Mouse (Mus musculus) WW6 (cell line): ENCODE measurements around the gene Pllp.
A peak's percentile ranks its signal among the peaks of the same experiment; 100 is the strongest.

ENCODE experiments used
- DNase-seq: peaks from one replicate; pipeline ENCODE4 v3.0.0-alpha.2; 2013; ENCODE audit warnings: low read depth, low spot score

Pllp gene

DNA sequence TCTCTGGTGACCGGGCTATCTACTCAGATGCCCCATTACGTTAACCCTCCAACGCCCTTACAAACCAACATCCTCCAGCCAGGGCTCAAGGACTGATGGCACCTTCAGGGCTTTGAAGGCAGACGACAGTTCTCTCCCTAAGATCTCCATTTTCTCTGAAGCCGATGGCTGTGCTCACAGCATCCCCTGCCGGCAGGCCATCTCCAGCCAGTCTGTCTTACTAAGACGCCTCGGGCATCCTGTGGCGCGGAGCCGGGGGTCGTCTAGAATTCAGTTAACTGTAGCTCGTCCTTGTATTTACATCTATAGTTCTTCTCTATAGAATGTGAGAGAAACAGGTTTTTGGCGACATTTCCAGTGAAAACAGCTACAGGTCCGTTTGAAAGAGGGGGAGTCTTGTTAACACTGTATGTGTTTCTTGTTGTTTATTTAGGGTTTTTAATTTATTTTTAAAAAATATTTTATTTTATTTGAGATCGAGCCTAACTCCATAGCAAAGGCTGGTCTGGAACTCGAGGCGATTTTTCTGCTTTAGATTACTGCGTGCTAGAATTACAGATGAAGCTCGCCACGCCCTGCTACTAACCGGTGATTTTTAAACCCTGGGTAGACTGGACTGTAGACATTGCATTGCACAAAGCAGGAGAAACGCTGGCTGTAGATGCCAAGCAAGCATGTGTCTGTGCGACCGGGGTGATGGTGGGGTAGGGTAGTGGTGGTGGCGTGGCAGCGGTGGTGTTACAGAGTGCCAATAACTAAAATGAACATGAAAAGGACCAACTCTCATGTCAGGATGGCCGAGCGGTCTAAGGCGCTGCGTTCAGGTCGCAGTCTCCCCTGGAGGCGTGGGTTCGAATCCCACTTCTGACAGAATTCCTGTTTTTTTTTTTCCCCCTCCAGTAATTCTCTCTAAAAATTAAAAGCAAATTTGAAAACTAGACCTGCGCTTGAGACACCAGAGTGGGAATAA is 7.1 kb upstream of the Pllp start:
- peak; percentile 77 for DNase-seq

DNA sequence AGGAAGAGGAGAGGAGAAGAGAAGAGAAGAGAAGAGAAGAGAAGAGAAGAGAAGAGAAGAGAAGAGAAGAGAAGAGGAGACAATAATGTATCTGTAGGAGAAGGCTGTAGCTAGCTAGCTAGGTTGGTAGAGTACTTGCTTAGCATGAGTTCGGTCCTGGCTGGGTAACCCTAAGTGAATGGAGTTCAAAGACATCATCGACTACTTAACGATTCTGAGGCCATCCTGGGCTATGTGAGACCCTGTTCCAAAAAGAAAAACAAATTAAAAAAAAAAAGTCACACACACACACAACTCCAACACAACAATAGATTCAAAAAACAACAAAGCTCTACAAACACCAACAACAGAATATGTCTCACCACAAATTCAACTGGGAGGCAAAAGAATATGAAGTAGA is 6.1 kb upstream of the Pllp start:
- no peak for DNase-seq

DNA sequence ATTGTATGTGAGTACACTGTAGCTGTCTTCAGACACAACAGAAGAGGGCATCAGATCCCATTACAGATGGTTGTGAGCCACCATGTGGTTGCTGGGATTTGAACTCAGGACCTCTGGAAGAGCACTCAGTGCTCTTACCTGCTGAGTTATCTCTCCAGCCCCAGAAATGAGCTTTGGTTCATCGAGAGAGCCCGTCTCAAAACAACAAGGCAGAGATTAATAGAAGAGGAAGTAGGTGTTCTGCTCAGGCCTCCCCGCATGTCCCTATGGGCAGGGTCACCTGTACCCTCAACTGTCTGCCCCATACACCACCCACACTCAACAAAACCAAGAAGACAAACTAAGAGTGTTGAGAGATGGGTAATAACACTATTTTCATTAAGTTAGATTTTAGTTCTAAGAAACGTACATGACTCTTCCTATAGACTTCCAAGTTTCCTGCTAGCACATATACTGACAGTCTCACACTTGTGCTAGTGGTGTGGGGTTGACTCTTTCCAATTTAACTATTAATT is 4.4 kb upstream of the Pllp start:
- no peak for DNase-seq

DNA sequence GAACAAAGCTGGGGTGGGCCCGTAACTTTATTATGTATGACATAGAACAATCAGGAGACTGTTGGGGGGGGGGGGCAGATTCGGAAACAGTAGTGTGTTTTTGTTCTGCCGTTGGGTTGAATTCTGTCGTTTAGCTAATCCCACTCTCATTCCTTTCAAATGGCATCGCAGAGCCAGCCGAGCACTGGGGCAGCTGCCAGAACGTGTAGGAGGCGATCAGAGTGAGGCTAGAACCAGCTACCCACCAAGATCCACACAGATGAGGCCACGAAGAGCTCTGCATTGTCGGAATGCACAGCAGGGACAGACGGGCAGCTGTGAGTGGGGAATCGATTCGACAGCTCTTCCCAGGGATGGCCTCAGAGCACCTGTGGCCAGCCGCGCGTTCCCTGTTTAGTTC is 3.3 kb upstream of the Pllp start:
- DNase-seq = no peak

DNA sequence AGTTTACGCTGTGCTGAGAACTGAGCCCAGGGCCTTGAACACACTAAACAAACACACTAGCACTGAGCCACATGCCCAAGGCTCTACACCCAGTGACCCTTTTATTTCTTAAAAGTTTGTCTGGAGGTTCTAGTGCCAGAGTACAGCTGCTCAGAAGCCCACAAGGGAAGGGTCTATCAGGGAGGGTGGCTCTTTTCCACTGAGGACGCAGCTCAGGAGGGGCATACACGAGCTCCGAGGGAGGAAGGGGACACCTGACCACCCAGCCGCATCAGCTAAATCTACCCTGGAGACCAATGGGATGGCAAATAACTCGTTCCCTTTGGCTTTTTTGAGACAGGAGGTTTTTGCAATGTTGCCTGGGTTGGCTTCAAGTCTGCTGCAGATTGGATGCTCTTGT is 1.9 kb upstream of the Pllp start:
- no peak for DNase-seq

DNA sequence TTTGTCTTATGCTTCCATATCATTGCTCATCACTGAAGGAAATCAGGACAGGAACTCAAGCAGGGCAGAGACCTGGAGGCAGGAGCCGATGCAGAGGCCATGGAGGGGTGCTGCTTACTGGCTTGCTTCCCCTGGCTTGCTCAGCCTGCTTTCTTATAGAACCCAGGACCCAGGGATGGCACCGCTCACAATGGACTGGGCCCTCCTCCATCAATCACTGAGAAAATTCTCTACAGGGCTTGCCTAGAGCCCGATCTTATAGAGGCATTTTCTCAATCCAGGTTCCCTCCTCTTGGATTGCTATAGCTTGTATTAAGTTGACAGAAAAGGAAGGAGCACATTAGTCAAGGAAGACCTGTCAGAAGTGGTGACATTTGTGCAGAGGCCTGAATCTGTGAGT is 488 bp upstream of the Pllp start:
- no peak for DNase-seq

DNA sequence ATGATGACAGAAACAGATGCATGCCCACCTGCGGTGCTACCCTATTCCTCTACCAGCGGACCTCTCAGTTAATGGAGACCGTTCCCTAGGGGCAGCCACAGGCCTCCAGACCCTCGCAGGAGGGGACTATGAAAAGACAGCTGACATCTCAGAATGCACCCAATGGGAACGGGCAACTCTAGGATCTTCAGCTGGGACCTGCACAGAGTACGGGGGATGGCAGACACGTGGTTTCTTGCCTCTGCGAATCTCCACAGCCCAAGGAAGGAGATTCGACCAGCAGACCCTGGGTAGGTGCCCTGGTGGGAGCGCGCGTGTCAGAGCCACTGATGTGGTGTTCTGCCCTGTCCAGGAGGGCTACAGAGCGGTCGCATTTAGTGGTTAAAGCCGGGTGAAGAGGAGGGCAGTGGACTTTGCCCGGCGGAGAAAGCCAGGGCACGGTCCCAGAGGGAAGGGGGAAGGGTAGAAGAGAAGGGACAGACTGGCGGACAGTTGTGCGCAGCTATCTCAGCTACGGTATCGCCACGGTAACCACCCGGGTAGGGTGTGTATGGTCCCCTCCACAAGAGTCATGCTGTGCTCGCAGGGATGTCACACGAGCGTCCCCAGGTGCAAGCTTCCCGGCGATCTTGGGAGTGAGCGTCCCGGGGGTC is 611 bp downstream of the Pllp start:
- DNase-seq = no peak

DNA sequence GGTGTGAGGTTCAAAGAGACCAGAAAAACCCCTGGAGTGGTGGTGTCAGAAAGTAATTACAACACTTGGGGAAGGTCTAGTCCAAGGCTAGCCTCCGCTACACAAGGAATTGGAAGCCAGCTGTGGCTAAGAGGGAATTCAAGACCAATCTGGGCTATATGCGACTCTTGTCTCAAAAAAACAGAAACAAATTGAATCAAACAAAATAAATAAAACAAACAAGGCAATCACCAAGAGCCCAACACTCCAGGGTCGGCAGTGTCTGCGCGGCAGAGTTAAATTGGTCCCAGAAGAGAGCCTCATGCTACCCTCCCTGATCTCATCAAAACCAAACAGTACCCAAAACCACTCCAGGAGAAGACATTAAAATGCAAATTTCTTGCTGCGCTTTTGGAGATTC is 1.4 kb downstream of the Pllp start:
- DNase-seq = no peak

DNA sequence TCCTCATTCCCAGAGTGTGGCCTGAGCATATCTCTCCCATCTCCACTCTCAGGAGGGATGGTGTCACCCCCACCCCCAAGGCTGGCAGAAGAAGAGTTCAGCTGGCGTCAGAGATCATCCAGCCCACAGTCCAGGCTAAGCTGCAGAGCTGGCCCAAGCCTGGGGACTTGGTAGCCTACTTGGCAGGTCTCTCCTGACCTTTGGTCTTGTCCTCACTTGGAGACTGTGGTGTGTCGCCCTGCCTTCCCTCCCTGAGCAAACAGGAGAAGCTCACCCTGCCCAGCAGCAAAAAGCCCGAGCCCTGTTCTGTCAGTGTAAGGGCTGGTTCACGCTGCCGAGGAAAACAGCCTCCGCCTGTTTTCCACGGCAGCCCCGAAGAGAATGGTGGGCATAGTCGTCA is 10.1 kb downstream of the Pllp start:
- DNase-seq = no peak

DNA sequence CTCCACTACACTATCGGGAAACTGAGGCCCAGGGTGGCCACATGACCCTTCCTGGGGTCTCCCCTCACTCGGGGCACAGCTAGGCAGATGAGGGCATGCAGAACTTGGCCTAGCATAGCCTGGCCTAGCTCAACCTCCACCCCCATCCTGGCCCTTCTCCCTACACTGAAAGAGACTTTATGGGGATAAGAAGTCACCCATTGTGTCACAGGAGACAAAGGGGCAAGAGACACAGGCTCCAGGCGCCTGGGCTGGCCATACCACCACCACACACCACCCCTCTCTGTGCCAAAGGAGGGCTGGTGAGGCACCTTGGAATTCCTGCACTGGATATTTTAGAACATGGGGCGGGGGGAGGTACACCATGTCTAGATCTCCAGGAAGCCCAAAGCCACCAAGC is 11.8 kb downstream of the Pllp start:
- no peak for DNase-seq

DNA sequence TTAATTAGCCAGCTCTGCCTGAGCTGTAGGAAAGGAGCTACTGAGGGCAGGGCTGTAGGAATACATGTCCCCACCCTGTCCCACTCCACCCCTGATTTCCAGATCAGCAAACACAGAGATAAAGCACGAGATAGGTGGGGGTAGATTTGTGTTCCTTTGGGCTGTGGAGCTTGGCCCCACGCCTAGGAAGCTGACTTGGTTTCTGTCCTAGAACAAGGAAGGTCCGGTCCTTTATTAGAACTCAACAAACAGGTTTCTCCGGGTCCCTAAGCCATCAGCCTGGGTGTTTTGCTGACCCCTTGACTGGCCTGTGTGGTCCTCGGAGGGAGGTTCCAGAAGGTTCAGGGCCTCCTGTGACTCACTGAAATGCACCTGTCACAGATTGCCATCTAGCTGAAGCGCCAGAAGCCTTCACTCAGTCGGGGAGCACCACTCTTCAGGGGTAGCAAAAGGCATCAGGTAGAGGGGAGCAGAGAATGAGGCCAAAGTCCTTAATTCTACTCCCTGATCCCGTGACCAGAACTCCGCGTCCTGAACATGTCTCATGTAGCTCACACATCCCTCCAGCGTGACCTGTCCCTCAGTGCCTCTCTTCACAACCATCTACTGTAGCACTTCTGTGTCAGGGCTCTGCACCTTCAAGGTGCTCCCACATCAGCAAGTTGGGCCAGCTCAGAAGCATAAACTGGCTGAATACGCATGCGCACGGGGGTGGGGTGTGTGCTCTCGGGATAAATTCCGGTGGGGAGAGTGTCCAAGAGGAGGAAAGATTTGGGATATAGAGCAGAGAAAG is 13.2 kb downstream of the Pllp start:
- no peak for DNase-seq

DNA sequence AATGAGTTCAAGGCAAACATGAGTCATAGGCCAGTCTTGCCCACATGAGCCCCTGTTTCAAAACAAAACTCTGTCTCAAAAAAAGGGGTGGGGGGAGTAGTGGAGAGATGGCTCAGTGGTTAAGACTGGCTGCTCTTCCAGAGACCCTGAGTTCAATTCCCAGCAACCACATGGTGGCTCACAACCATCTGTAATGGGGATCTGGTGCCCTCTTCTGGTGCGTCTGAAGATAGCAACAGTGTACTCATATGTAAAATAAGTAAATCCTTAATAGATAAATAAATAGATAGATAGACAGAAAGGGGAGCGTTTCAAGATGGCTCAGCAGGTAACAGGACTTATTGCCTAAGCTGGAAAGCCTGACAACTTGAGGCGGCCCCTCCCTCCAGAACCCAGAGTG is 15.7 kb downstream of the Pllp start:
- no peak for DNase-seq

DNA sequence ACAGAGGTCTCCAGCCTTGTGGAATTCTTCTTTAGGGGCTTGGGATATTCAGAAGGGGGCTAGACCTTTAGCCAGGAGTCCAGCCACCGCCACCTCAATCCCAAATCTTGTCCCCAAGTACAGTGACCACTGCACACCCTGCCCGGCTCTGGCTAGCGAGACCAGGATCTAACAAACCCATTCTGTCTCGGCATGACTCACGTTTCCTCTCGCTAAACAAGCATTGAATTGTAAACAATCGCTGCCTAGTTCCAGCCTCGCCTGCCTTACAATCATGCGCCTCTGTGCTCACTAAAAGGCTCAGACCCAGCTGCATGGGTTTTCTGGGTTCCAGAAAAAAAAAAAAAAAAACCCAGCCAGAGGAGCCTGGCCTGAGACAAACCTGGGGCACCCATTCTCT is 17.5 kb downstream of the Pllp start:
- no peak for DNase-seq

DNA sequence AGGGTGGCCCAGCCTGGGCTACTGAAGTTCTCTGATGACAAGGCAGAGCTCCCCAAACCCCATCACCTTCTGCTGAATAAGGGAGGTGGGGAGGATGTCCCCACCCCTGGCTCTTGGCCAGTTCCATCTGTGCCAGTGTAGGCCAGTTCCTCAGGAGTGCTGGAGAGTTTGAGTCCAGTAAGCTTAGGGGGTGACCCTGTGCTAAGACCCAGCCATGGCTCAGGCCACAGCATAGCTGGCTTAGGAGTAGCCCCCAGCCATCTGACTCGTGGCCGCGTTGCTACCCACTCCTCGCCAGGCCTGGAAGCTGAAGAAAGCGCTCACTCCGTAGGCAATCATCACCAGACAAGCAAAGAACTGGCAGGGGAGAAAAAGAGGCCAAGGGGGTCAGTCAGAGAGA is 20.2 kb downstream of the Pllp start:
- no peak for DNase-seq

DNA sequence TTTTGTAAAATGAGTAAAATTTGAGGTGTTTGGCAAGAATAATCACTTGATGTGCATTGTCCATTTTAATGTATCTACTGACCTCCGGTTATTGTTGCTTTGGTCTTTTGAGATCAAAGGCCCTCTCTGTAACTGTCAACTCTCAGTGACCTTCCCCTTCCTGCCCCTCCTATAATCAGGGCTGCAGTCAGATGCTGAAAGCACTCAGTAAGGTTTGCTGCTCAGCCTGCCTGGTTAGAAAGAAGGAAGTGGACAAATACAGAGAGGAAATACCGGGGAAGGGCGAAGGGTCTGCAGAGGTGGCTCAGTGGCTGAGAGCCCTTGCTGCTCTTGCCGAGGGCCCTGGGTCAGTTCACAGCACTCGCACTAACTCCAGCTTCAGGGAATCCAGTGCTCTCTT is 21.7 kb downstream of the Pllp start:
- no peak for DNase-seq

DNA sequence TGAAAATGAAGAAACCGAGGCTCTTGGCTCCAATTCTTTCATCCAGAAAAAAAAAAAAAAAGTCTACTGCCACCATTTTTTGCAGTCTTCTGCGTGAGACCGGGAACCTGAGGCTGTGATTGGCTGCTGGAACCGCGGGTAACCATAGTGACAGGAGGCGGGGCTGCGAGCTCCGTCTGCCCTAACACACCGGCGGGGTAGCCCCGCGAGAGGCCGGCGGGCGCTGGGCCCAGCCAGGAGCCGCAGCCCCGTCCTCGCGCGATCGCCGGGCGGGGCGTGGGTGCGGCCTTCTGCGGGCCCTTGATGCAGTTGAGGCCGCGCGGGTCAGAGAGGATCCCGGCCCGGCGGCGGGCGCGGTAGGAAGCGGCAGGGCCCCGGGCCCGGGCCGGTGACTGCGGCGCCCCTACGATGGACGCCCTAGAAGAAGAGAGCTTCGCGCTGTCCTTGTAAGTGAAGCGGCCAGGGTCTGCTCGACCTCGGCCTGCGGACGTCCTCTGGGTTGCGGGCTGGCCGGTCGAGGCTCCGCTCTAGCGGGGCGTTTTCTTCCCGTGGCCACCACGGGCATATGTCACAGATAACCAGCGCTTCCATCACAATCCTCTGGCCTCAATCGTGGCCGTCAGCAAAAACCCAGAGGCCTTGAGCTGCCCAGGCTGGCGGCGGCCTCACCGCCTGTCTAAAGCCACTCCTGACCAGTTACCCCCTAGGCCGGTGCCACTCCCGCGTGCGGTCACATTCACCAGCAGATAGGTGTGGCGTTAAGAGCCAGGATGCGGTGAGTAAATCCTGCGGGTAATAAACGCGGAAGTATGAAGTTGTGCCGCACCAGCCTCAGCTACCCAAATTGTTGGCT is 29.4 kb downstream of the Pllp start, which contains the start of gene Arl2bp:
Gene Arl2bp, plus strand, starts transcription at position 145 of the 853 bp plus-strand sequence.
- DNase-seq = peak; percentile 87

DNA sequence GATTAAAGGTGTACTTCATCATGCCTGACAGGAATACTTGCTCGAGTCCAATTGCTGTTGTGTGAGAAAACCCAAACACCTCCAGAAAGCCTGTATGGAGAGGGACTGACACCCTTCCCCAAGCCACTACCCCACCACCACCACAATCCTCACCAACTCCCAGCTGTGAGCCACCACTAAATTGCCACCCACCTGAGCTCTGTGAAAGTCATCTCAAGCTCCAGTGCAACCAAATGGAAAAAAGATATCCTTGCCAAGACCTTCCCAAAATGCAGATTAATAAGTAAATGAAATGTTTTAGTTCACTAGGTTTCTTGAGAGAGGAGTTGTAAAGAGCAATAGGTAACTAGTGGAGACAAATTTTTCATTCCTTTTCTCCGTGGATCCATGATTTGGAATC is 31.4 kb downstream of the Pllp start:
- DNase-seq = no peak

DNA sequence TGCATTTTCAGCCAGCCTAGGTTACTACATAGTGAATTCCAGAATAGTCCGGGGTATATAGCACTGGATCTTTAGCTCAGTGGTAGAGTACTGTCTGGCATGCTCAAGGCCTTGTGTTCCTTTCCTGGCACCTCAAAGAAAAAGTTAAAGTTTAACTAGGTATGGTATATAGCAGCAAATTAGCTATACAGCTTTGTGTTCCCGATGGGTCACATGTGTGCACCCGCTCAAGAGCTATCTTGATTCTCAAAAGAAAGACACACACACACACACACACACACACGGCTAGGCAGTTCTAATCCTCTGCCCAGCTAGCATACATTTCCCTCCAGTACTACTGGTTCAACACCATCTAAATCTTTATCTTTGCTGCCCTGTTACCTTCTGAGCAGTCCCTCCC is 35.7 kb downstream of the Pllp start:
- DNase-seq = no peak

DNA sequence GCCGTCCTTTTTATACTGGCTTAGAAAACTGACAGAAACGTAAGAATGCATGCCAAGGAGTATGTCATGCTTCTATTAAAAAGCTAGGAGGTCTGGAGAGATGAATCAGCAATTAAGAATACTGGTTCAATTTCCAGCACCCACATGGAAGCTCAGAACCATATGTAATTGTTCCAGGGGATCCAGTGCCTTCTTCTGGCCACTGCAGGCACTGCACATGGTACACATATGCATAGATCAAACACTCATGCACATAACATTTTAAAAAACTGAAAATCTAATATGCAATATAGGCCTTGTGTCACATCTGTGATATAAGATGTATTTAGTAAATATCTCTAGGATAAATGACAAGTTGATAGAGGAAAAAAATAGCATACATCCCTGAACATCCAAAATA is 38.0 kb downstream of the Pllp start:
- DNase-seq = no peak

DNA sequence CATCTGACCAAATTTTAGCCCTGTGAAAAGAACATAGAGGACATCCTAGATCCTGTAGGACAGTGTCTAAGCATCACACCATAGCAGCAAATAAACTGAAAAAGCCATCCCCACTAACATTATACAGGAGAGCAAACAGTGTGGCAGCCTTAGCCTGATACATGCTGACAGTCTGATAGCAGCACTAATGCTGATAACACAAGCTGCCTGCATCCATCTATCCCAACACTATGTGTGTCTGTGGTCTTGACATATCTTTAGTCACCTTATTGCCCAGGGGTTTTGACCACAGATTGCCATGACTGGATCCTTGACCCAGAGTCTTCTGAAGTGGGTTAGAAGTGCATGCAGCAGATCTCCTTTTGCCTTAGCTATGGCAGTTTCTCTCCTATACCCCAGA is 41.1 kb downstream of the Pllp start:
- no peak for DNase-seq

DNA sequence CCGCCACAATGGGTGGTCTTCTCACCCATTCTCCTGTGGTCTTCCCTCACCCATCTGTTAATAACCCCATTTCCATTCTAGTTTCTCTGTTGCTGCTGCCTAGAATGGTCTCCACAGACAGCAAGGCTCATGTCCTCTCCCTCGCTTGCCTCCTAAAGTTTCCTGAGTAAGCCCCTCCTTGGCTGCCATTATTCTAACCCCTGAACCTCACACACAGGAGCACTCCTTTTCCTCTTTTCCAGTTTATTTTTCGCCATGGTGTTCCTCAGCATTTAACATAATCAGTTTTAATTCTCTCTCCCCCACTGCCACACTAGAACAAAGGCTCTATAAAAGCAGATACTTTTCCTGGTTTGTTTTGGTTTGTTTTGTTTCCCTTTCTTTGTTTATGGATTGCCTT is 43.1 kb downstream of the Pllp start:
- no peak for DNase-seq
